Mouse (Mus musculus) brain, embryonic 14.5 days (tissue): ENCODE measurements around the gene Ccni.

Source experiments
- CTCF ChIP-seq: fragments of 200-500 bp; IDR thresholded peaks from 2 replicates; pipeline ENCODE4 v1.5.1; 2012; ENCODE audit warnings: inconsistent platforms, mild to moderate bottlenecking, moderate library complexity, borderline replicate concordance; ENCODE audit not compliant: insufficient read depth, insufficient read length; ENCODE audit errors: extremely low read depth
- POLR2A ChIP-seq: fragments of 200-500 bp; IDR thresholded peaks from 2 replicates; pipeline ENCODE4 v1.6.1; 2012; ENCODE audit warnings: mild to moderate bottlenecking, inconsistent platforms, borderline replicate concordance; ENCODE audit not compliant: poor library complexity, insufficient read depth, insufficient read length, severe bottlenecking; ENCODE audit errors: extremely low read depth

DNA sequence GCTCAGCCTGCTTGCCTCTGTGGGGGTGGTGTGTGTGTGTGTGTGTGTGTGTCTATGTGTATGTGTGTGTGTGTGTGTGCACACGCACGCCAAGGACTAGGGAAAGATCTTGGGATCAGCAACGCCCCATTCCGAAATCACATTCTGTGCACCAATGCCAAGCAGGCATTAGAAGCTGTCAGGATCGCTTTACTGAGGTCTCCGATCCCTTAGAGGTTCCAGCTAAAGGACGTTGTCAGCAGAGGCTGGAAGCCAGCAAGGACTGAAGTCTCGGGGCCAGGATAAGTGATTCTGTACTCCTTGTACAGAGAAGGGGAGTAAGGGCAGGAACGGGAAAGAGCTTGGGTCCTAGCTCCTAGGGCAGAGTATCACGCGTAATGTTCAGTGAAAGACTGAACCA is 51.9 kb downstream of the Ccni start:
- TF ChIP-seq POLR2A (no peak), CTCF (no peak)
